Mouse (Mus musculus) limb, embryonic 14.5 days (tissue): ENCODE results near the gene Nrbf2. TPM values are rescaled to one million over a fixed set of nuclear protein-coding genes. Genes with fewer than 3 reads are reported as not detected.

Source experiments
- ATAC-seq: fragments of 200-750 bp; cut with Nextera tagmentation; 2 replicates; pipeline ENCODE4 v1.8.0; 2017; ENCODE audit warnings: low read depth, moderate number of reproducible peaks, moderate TSS enrichment; ENCODE audit not compliant: low FRiP score
- DNase-seq: peaks from one replicate; pipeline ENCODE4 v3.0.0-alpha.2; 2015; ENCODE audit warnings: low spot score
- H3K27ac ChIP-seq: fragments of 300-500 bp; sonication (generic); replicated peaks from 2 replicates; pipeline ENCODE4 v1.5.1; 2014; ENCODE audit warnings: low read depth, mild to moderate bottlenecking, low read length, moderate library complexity, mixed read lengths
- H3K27me3 ChIP-seq: fragments of 300-500 bp; sonication (generic); 2 replicates; pipeline ENCODE4 v1.6.1; 2014; ENCODE audit warnings: low read length, mixed read lengths; ENCODE audit not compliant: control insufficient read depth, insufficient read depth
- H3K36me3 ChIP-seq: fragments of 300-500 bp; sonication (generic); 2 replicates; pipeline ENCODE4 v1.6.1; 2014; ENCODE audit warnings: mild to moderate bottlenecking, low read length, moderate library complexity, mixed read lengths; ENCODE audit not compliant: control insufficient read depth, insufficient read depth
- H3K4me1 ChIP-seq: fragments of 300-500 bp; sonication (generic); 2 replicates; pipeline ENCODE4 v1.6.1; 2014; ENCODE audit warnings: antibody characterized with exemption, low read length, mixed read lengths; ENCODE audit not compliant: control insufficient read depth, insufficient read depth
- H3K4me2 ChIP-seq: fragments of 300-500 bp; sonication (generic); replicated peaks from 2 replicates; pipeline ENCODE4 v1.6.1; 2014; ENCODE audit warnings: low read depth, mild to moderate bottlenecking, low read length, moderate library complexity; ENCODE audit not compliant: severe bottlenecking
- H3K4me3 ChIP-seq: fragments of 300-500 bp; sonication (generic); replicated peaks from 2 replicates; pipeline ENCODE4 v1.5.1; 2014; ENCODE audit warnings: low read length
- H3K9ac ChIP-seq: fragments of 300-500 bp; sonication (generic); 2 replicates; pipeline ENCODE4 v1.6.1; 2014; ENCODE audit warnings: mild to moderate bottlenecking, low read depth, low read length, moderate library complexity; ENCODE audit not compliant: severe bottlenecking
- H3K9me3 ChIP-seq: fragments of 300-500 bp; sonication (generic); 2 replicates; pipeline ENCODE4 v1.6.1; 2016; ENCODE audit warnings: low read length; ENCODE audit not compliant: control insufficient read depth
- POLR2A ChIP-seq: fragments of 200-500 bp; IDR thresholded peaks from 2 replicates; pipeline ENCODE4 v1.8.0; 2012; ENCODE audit warnings: inconsistent platforms, mild to moderate bottlenecking, moderate library complexity, borderline replicate concordance; ENCODE audit not compliant: insufficient read depth, insufficient read length; ENCODE audit errors: extremely low read depth
- WGBS: fragments of 180-500 bp; shearing (Covaris S2); extraction: QIAGEN DNeasy Blood & Tissue Kit; methylation state at CpG from one replicate; pipeline ENCODE4 v1.1.7; 2014; 5-methylcytosine and 5-hydroxymethylcytosine counted together
- polyA plus RNA-seq, 2 experiments: library from polyadenylated mRNA; depleted of rRNA in 1 of 2; stranded (reverse) in 1 of 2; unstranded in 1 of 2; fragments of >200 nt; fragmentation: Nextera tagmentation in 1 of 2; extraction: Ambion mirVana in 1 of 2; gene quantifications; 2 replicates each; pipeline versions ENCODE4 v1.2.1 to v1.2.3; 2012 to 2014

Gene Nrbf2
- polyA plus RNA-seq (2012; rRNA removed): 12.5 and 16.8 TPM in 2 replicates
- 38.7 and 41.4 TPM in 2 replicates for polyA plus RNA-seq (2014; fragmentation: Nextera tagmentation; extraction: Ambion mirVana)

DNA sequence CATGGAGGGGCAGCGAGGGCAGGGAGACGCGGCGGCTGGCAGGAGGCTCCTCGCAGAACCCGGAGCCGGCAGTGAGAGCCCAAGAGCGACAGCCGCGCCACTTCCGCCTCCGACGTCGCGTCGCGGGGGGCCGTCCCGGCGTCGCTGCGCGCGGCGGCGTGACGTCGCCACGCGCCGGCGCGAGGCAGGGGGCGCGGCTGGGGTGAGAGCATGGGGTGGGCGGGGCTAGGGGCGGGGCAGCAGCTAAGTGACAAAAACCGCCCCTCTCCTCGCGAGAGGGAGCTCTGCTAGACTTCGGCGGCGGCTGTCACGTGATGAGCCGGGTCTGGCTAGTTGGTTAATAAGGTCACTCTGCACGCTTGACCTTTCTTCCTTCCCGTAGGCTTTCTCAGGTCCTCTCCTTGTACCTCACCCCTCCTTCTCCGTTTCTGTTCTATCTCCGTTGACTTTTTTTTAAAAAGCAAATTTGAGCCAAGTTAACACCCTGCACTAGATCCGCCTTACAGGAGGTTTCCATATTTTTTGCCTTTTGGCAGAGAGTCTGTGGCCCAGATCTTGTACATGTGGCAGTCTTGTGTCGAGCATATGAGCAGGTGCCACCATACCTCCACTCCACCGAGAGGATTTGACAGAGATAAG lies at the start of gene Nrbf2:
Gene Nrbf2, minus strand, starts transcription at position 130 of the 639 bp plus-strand sequence.
- no peak; the same call in 1 of the 2 replicates for TF ChIP-seq POLR2A

DNA sequence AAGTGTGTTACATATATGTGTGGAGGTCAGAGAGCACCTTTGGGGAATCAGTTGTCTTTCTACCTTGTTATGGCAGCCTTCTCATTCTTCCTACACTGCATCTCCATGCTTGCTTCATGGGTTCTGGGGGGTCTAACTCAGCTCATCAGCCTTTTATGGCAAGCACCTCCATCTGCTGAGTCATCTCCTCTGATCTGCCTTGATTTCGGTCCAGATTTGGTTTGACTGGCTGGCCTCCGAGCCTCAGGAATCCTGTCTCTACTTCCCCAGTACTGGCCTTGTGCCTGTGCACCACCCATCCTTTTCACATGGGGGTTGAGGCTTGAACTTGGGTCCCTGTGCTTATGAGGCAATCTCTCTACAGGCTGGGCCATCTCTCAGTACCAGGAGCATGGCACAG lies 45.5 kb upstream of the Nrbf2 start:
- Histone ChIP-seq H3K9ac (no peak overlapping the region), H3K4me2 (no peak overlapping the region), H3K27ac (no peak overlapping the region), H3K27me3 (no peaks in the 10 kb centered on the region), H3K36me3 (no peaks in the 10 kb centered on the region), H3K9me3 (no peaks in the 10 kb centered on the region), H3K4me1 (no peaks in the 10 kb centered on the region), H3K4me3 (no peak overlapping the region)
- TF ChIP-seq POLR2A: no peak
- ATAC-seq (no peak), DNase-seq (no peak)
- 78% methylated on average over 2 of the region's 2 CpGs for WGBS

More for the DNA sequence above, at the start of gene Nrbf2:
- Histone ChIP-seq H3K4me1 (peaks cover 14% of the 10 kb centered on the region), H3K9me3 (no peaks in the 10 kb centered on the region), H3K4me2 (peak within 1 kb of the TSS; percentile 82), H3K9ac (peak within 1 kb of the TSS; percentile 79), H3K27ac (peak within 1 kb of the TSS; percentile 74; the same call in 1 of the 2 replicates), H3K4me3 (peak within 1 kb of the TSS; percentile 84), H3K27me3 (no peaks in the 10 kb centered on the region), H3K36me3 (no peaks in the 10 kb centered on the region)
- ATAC-seq: peak; percentile 92
- DNase-seq: peak; percentile 98
- WGBS: 6% methylated on average over 19 of the region's 52 CpGs

DNA sequence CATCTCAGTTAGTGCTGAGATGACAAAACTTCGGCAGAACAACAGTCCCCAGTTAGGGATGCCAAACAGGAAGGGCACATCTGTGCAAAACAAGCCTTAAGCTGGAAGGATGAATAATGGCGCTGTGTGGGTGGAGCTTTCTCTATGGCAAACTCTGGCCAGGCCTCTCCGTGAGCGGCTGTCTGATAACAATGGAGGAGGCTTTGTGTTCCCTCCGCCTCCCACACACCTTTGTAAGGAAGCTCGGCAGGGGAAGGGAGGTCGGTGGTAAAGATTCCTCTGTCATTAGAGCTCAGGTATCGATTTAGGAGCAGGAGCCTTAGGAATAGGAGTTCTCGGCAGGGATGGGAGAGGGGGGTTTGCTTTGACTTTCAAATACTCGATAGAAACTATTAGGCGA lies 44.6 kb upstream of the Nrbf2 start:
- 51% methylated on average over 11 of the region's 11 CpGs for WGBS

DNA sequence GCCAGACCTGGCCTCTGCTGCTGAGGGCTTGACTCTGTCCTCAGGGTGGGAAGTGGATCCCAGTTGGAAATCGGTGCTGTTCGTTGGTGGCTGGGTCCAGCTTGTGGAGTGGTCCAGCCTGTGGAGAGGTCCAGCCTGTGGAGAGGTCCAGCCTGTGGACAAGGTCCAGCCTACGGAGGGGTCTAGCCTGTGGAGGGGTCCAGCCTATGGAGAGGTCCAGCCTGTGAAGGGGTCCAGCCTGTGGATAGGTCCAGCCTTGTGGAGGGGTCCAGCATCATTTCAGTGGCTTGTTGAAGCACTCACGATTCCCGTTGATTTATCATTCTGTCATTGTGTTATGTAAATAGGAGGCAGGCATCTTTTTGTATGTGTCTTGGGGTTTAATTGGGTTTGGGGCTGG lies 43.1 kb upstream of the Nrbf2 start:
- H3K4me3 ChIP-seq: no peak overlapping the region
- H3K9me3 ChIP-seq: no peaks in the 10 kb centered on the region
- no peaks in the 10 kb centered on the region for H3K36me3 ChIP-seq
- no peaks in the 10 kb centered on the region for H3K27me3 ChIP-seq
- DNase-seq (no peak), ATAC-seq (no peak)
- no peak overlapping the region for H3K4me2 ChIP-seq
- WGBS: 81% methylated on average over 5 of the region's 5 CpGs
- no peak for TF ChIP-seq POLR2A
- no peaks in the 10 kb centered on the region for H3K4me1 ChIP-seq
- H3K9ac ChIP-seq: no peak overlapping the region
- no peak overlapping the region for H3K27ac ChIP-seq

More for the DNA sequence above, 44.6 kb upstream of the Nrbf2 start:
- Histone ChIP-seq H3K27ac (no peak overlapping the region), H3K36me3 (no peaks in the 10 kb centered on the region), H3K4me2 (no peak overlapping the region), H3K4me1 (no peaks in the 10 kb centered on the region), H3K9me3 (no peaks in the 10 kb centered on the region), H3K9ac (no peak overlapping the region), H3K4me3 (no peak overlapping the region), H3K27me3 (no peaks in the 10 kb centered on the region)
- no peak for DNase-seq
- TF ChIP-seq POLR2A: no peak
- ATAC-seq: no peak

DNA sequence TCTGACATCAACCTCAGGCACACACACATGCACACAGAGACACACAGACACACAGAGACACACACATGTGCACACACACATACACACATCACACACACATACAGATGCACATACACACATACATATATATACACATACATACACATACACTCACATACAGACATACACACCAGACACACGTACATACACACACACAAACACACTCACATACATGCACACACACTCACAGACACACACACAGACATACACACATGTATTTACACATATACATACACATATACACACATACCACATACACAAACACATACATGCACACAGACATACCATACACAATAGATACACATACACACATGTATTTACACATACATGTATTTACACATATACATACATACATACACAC lies 38.9 kb upstream of the Nrbf2 start:
- H3K27me3 ChIP-seq: peaks cover 6% of the 10 kb centered on the region; the same call in 1 of the 2 replicates
- no peaks in the 10 kb centered on the region for H3K4me1 ChIP-seq
- H3K4me3 ChIP-seq: no peak overlapping the region
- no peaks in the 10 kb centered on the region for H3K9me3 ChIP-seq
- no peaks in the 10 kb centered on the region for H3K36me3 ChIP-seq
- no peak overlapping the region for H3K9ac ChIP-seq
- no peak for DNase-seq
- no peak overlapping the region for H3K4me2 ChIP-seq
- 58% methylated on average over 1 of the region's 1 CpGs for WGBS
- TF ChIP-seq POLR2A: no peak
- no peak for ATAC-seq
- no peak overlapping the region for H3K27ac ChIP-seq

DNA sequence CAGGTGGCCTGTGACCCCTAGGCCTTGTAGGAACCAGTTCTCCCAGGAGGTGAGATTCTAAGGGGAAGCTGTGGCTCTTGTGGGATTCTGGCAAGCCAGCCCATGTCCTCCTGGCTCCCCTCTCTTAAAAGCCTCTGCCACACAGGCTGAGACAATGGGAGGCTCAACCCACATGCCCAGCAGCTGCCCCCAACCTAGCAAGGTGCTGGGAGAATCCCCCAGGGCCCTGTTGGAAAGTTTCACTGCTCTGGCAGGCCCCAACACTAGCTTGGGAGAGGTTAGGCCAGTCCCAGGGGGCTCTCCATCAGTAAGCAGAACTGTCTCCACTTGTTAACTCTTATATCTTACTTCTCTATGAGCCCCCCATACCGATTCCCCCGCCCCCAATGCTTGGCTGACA lies 36.3 kb upstream of the Nrbf2 start:
- TF ChIP-seq POLR2A: no peak
- Histone ChIP-seq H3K4me1 (0 out of 2 replicates have a peak, but pooled peaks cover 3% of the 10 kb centered on the region), H3K27me3 (peaks cover 6% of the 10 kb centered on the region; the same call in 1 of the 2 replicates), H3K36me3 (no peaks in the 10 kb centered on the region), H3K9ac (no peak overlapping the region), H3K4me3 (no peak overlapping the region), H3K27ac (no peak overlapping the region), H3K9me3 (no peaks in the 10 kb centered on the region), H3K4me2 (no peak overlapping the region)
- ATAC-seq (no peak), DNase-seq (no peak)
- WGBS: 87% methylated on average over 2 of the region's 2 CpGs
